Mouse (Mus musculus) forebrain, postnatal 0 days (tissue): ENCODE measurements at regions not wholly inside any gene's neighbourhood (a gene's known extent, or its start where the extent isn't known, plus 50 kb on each side); places are given as distances from the start of the nearest gene placed in this dataset.

Source experiments
- ATAC-seq: fragments of 200-750 bp; cut with Nextera tagmentation; 2 replicates; pipeline ENCODE4 v1.8.0; 2017; ENCODE audit warnings: mild to moderate bottlenecking, moderate library complexity
- DNase-seq: peaks from one replicate; pipeline ENCODE4 v3.0.0-alpha.2; 2015
- H3K27ac ChIP-seq: fragments of 300-500 bp; sonication (generic); 2 replicates; pipeline ENCODE4 v1.5.1; 2014; ENCODE audit warnings: low read depth, mild to moderate bottlenecking, antibody characterized with exemption, low read length, moderate library complexity, mixed read lengths
- H3K27me3 ChIP-seq: fragments of 300-500 bp; sonication (generic); 2 replicates; pipeline ENCODE4 v1.6.1; 2014; ENCODE audit warnings: mild to moderate bottlenecking, low read length, mixed read lengths; ENCODE audit not compliant: insufficient read depth
- H3K36me3 ChIP-seq: fragments of 300-500 bp; sonication (generic); 2 replicates; pipeline ENCODE4 v1.6.1; 2014; ENCODE audit warnings: mild to moderate bottlenecking, moderate library complexity; ENCODE audit not compliant: insufficient read depth
- H3K4me1 ChIP-seq: fragments of 300-500 bp; sonication (generic); 2 replicates; pipeline ENCODE4 v1.6.1; 2014; ENCODE audit warnings: antibody characterized with exemption; ENCODE audit not compliant: insufficient read depth
- H3K4me2 ChIP-seq: fragments of 300-500 bp; sonication (generic); 2 replicates; pipeline ENCODE4 v1.6.1; 2014; ENCODE audit warnings: low read depth, mild to moderate bottlenecking, moderate library complexity
- H3K4me3 ChIP-seq: fragments of 300-500 bp; sonication (generic); 2 replicates; pipeline ENCODE4 v1.5.1; 2014; ENCODE audit warnings: low read depth, low read length, mixed read lengths
- H3K9ac ChIP-seq: fragments of 300-500 bp; sonication (generic); 2 replicates; pipeline ENCODE4 v1.6.1; 2014; ENCODE audit warnings: mild to moderate bottlenecking
- H3K9me3 ChIP-seq: fragments of 300-500 bp; sonication (generic); 2 replicates; pipeline ENCODE4 v1.6.1; 2016; ENCODE audit warnings: low read length
- CTCF ChIP-seq: sonication (generic); IDR thresholded peaks from 2 replicates; pipeline ENCODE4 v1.5.1; 2016; ENCODE audit warnings: antibody characterized with exemption, control low read depth, low read depth
- WGBS: fragments of 180-500 bp; shearing (Covaris S2); extraction: QIAGEN DNeasy Blood & Tissue Kit; methylation state at CpG from one replicate; pipeline ENCODE4 v1.1.7; 2014; 5-methylcytosine and 5-hydroxymethylcytosine counted together

- 60% methylated on average over 3 of the region's 3 CpGs for WGBS
- Histone ChIP-seq H3K27ac (no peak overlapping the region), H3K27me3 (no peaks in the 10 kb centered on the region), H3K9ac (no peak overlapping the region), H3K4me1 (no peaks in the 10 kb centered on the region), H3K9me3 (no peaks in the 10 kb centered on the region), H3K4me2 (no peak overlapping the region), H3K4me3 (no peak overlapping the region), H3K36me3 (no peaks in the 10 kb centered on the region)
- TF ChIP-seq CTCF: no peak
- DNase-seq: no peak
- ATAC-seq: no peak
Observed at GRCm38 (mm10) chr12:71407294-71407693, 97.6 kb downstream of the Dact1 start.

DNA sequence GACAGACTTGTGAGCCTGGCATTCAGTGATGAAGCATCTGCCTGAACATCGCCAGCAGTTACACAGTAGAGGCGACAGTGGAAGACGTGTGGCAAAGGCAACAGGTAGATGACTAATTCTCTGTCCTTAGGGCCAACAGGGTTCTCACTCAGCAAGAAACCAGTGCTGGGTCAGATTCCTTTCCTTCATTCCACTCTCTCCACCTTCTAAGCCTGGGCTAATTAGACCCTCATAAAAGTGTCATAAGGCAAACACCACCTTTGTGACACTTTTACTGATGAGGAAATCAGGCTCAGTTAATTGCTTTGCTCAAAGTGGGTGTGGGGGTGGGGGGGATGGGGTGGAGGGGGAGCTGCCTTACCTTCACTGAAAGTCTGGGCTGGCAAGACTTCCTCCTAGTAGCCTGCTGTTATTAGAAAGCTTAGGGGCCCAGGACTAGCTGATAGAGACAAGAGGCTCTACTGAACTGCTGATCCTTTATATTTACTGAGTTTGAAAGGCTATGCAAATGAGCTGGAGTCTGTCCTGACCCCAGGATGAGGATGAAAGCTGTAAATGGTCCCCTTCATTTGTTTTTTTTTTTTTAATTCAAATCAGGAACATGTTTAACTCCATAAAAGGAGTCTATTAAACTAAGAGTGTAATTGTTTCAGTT, 98.8 kb downstream of the Dact1 start:
- WGBS: 48% methylated on average over 3 of the region's 3 CpGs
- H3K4me2 ChIP-seq: no peak overlapping the region
- no peaks in the 10 kb centered on the region for H3K9me3 ChIP-seq
- H3K36me3 ChIP-seq: no peaks in the 10 kb centered on the region
- no peak overlapping the region for H3K27ac ChIP-seq
- no peak for ATAC-seq
- H3K4me1 ChIP-seq: no peaks in the 10 kb centered on the region
- H3K27me3 ChIP-seq: no peaks in the 10 kb centered on the region
- DNase-seq: no peak
- no peak overlapping the region for H3K9ac ChIP-seq
- H3K4me3 ChIP-seq: no peak overlapping the region
- no peak for TF ChIP-seq CTCF

DNA sequence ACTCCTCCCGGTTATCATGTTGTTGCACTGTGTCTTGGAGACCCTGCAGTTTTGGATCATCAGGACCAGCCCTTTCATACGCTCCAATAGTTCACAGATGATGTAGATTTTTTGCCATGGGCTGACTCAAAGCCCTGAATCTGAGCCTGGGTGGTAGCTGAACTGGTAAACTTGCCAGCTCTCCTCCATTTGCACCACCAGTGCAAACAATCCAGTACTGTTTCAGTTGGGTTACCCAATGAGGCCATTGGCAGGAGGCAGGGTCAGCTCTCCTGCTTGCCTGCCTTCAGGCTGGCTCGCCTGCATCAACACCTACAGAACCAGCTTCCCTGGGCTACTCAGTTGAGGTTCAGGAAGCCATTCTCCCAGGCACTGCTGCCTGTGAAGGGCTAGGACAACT, 102.6 kb downstream of the Dact1 start:
- TF ChIP-seq CTCF: no peak
- ATAC-seq: no peak
- no peaks in the 10 kb centered on the region for H3K9me3 ChIP-seq

GRCm38 (mm10) chr12:71416968-71417367, 107.3 kb downstream of the Dact1 start:
- no peaks in the 10 kb centered on the region for H3K36me3 ChIP-seq
- ATAC-seq (no peak), DNase-seq (no peak)
- no peak overlapping the region for H3K27ac ChIP-seq
- no peak for TF ChIP-seq CTCF
- no peaks in the 10 kb centered on the region for H3K27me3 ChIP-seq
- H3K9me3 ChIP-seq: no peaks in the 10 kb centered on the region
- H3K4me3 ChIP-seq: no peak overlapping the region
- 75% methylated on average over 2 of the region's 2 CpGs for WGBS
- no peak overlapping the region for H3K4me2 ChIP-seq
- no peak overlapping the region for H3K9ac ChIP-seq
- H3K4me1 ChIP-seq: no peaks in the 10 kb centered on the region

More for the DNA sequence above, 102.6 kb downstream of the Dact1 start:
- no peak for DNase-seq
- Histone ChIP-seq H3K9ac (no peak overlapping the region), H3K4me3 (no peak overlapping the region), H3K27ac (no peak overlapping the region), H3K27me3 (no peaks in the 10 kb centered on the region), H3K4me2 (no peak overlapping the region), H3K4me1 (no peaks in the 10 kb centered on the region), H3K36me3 (no peaks in the 10 kb centered on the region)
- 76% methylated on average over 3 of the region's 3 CpGs for WGBS

GRCm38 (mm10) chr12:71418186-71418585, 108.5 kb downstream of the Dact1 start:
- TF ChIP-seq CTCF: no peak
- Histone ChIP-seq H3K27ac (no peak overlapping the region), H3K4me2 (no peak overlapping the region), H3K9ac (no peak overlapping the region), H3K4me3 (no peak overlapping the region), H3K27me3 (no peaks in the 10 kb centered on the region), H3K36me3 (no peaks in the 10 kb centered on the region), H3K9me3 (no peaks in the 10 kb centered on the region), H3K4me1 (no peaks in the 10 kb centered on the region)
- WGBS: 59% methylated on average over 7 of the region's 7 CpGs
- ATAC-seq: no peak
- no peak for DNase-seq

DNA sequence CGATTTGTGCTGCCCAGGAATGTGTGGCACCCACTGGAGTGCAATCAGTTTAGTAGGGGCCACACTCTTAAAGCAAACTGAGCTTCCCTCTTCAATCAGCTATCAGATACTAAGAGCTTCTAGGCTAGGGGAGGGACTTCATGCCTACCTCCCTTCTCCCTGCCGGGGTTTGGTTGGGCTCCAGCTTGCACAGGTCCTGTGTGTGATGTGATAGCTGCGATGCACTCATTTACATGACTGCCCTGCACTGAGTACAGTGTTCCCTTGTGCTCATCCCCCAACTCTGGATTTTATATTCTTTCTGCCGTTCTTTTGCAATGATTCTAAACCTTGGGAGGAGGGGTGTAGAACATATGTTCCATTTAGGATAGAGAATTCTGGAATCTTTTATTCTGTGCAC, 109.5 kb downstream of the Dact1 start:
- no peak overlapping the region for H3K4me3 ChIP-seq
- no peak overlapping the region for H3K9ac ChIP-seq
- 80% methylated on average over 4 of the region's 4 CpGs for WGBS
- H3K27ac ChIP-seq: no peak overlapping the region
- H3K27me3 ChIP-seq: no peaks in the 10 kb centered on the region
- no peaks in the 10 kb centered on the region for H3K36me3 ChIP-seq
- ATAC-seq (no peak), DNase-seq (no peak)
- no peak for TF ChIP-seq CTCF
- H3K4me1 ChIP-seq: no peaks in the 10 kb centered on the region
- H3K4me2 ChIP-seq: no peak overlapping the region
- H3K9me3 ChIP-seq: no peaks in the 10 kb centered on the region

- no peaks in the 10 kb centered on the region for H3K9me3 ChIP-seq
- ATAC-seq: no peak
- H3K4me1 ChIP-seq: no peaks in the 10 kb centered on the region
- no peak overlapping the region for H3K9ac ChIP-seq
- H3K4me2 ChIP-seq: no peak overlapping the region
- no peaks in the 10 kb centered on the region for H3K36me3 ChIP-seq
- WGBS: 43% methylated on average over 10 of the region's 10 CpGs
- no peak overlapping the region for H3K4me3 ChIP-seq
- no peaks in the 10 kb centered on the region for H3K27me3 ChIP-seq
- no peak for DNase-seq
- no peak overlapping the region for H3K27ac ChIP-seq
- TF ChIP-seq CTCF: no peak
Observed at GRCm38 (mm10) chr12:71426023-71426719, 116.5 kb downstream of the Dact1 start.
